Mouse (Mus musculus) ovary, adult 18-20 months (tissue): ENCODE measurements around the gene Gpr83.

Source experiments
- DNase-seq: peaks from one replicate; pipeline ENCODE4 v3.0.0; 2022; ENCODE audit warnings: low spot score, mixed read lengths

The Gpr83 gene

GRCm38 (mm10) chr9:14859868-14860639 lies at the start of gene Gpr83:
Gpr83 (plus strand) TSS chr9:14860210.
- DNase-seq = no peak

GRCm38 (mm10) chr9:14821396-14821795 lies 38.6 kb upstream of the Gpr83 start:
- no peak for DNase-seq

- no peak for DNase-seq
These were observed 35.2 kb upstream of the Gpr83 start for GRCm38 (mm10) chr9:14824840-14825239.

- DNase-seq = no peak
These were observed 32.1 kb upstream of the Gpr83 start for GRCm38 (mm10) chr9:14827875-14828274.

GRCm38 (mm10) chr9:14832046-14832445 lies 28.0 kb upstream of the Gpr83 start:
- no peak for DNase-seq

GRCm38 (mm10) chr9:14835335-14836075 lies 24.5 kb upstream of the Gpr83 start:
- no peak for DNase-seq

GRCm38 (mm10) chr9:14839527-14839926 lies 20.5 kb upstream of the Gpr83 start:
- no peak for DNase-seq

GRCm38 (mm10) chr9:14839970-14840369 lies 20.0 kb upstream of the Gpr83 start:
- no peak for DNase-seq

- peak; percentile 17 for DNase-seq
These were observed 17.9 kb upstream of the Gpr83 start for GRCm38 (mm10) chr9:14841878-14842761.

GRCm38 (mm10) chr9:14843311-14843857 lies 16.6 kb upstream of the Gpr83 start:
- DNase-seq = no peak

GRCm38 (mm10) chr9:14843901-14844300 lies 16.1 kb upstream of the Gpr83 start:
- no peak for DNase-seq

- DNase-seq = no peak
These were observed 13.6 kb upstream of the Gpr83 start for GRCm38 (mm10) chr9:14846428-14846827.

GRCm38 (mm10) chr9:14848267-14848935 lies 11.6 kb upstream of the Gpr83 start:
- DNase-seq = no peak

- DNase-seq = no peak
These were observed 5.4 kb upstream of the Gpr83 start for GRCm38 (mm10) chr9:14854585-14854984.

GRCm38 (mm10) chr9:14856922-14857654 lies 2.9 kb upstream of the Gpr83 start:
- DNase-seq = no peak

GRCm38 (mm10) chr9:14858170-14858706 lies 1.8 kb upstream of the Gpr83 start:
- DNase-seq = no peak

GRCm38 (mm10) chr9:14858782-14859181 lies 1.2 kb upstream of the Gpr83 start:
- DNase-seq = no peak

GRCm38 (mm10) chr9:14863126-14863525 lies 3.1 kb downstream of the Gpr83 start:
- DNase-seq = no peak

GRCm38 (mm10) chr9:14864726-14865125 lies 4.7 kb downstream of the Gpr83 start:
- no peak for DNase-seq

GRCm38 (mm10) chr9:14866957-14867356 lies 6.9 kb downstream of the Gpr83 start:
- DNase-seq = no peak

GRCm38 (mm10) chr9:14868326-14868725 lies 8.3 kb downstream of the Gpr83 start:
- DNase-seq = no peak
